Mouse (Mus musculus) cerebellum, adult 2 months (tissue): ENCODE measurements at regions not wholly inside any gene's neighbourhood (a gene's known extent, or its start where the extent isn't known, plus 50 kb on each side); places are given as distances from the start of the nearest gene placed in this dataset.

Experiments used
- CTCF ChIP-seq: fragments of 200-500 bp; IDR thresholded peaks from 2 replicates; pipeline ENCODE4 v1.5.1; 2011; ENCODE audit warnings: low read depth, mild to moderate bottlenecking, control low read depth, low read length, moderate library complexity, borderline replicate concordance; ENCODE audit not compliant: insufficient read depth
- POLR2A ChIP-seq: fragments of 200-500 bp; IDR thresholded peaks from 2 replicates; pipeline ENCODE4 v1.6.1; 2011; ENCODE audit warnings: low read length, control low read depth, borderline replicate concordance; ENCODE audit not compliant: insufficient read depth

GRCm38 (mm10) chr17:82348636-82349035 is 610.5 kb upstream of the Slc8a1 start:
- no peak for TF ChIP-seq CTCF
- no peak for TF ChIP-seq POLR2A
